Comparison of ENCODE assay signal across 5 mouse cellular contexts in the genomic region with DNA sequence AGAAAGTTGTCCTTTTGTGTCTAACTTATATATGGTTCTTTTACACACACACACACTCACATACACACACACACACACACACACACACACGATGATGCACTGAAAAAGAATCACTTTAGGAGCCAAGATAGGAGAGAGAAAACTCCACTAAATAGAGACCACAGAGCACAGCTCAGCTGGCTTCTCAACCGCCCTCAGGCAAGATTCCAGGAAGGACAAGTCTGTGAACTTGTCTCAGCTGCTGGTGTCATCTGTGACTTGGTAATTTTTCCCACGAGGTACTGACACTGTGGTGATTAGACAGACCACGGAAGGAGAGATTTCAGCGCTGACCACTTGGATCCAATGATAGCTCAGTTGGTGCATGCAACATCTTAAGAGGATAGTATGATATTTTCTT.
"Had no signal": no experiment of that assay in that cellular context is flagged by ENCODE, and none has a peak within 500 bp of the region (broad histone marks: within the 10 kb centered on the region; RNA-seq: fewer than 3 reads in every experiment).

No protein-coding gene starts in this region.

- DNase-seq: lung, embryonic 14.5 days; right cerebral cortex, postnatal 4 days; spleen, adult 18-20 months; thymus, adult 18-20 months; thymus, postnatal 14 days had no signal
